Mouse (Mus musculus) cerebellum, postnatal 36 days (tissue): ENCODE data around the gene Uqcc3.
"Not testable (repeated sequence)": the region's sequence is repeated elsewhere in the genome, so short reads cannot be mapped to it uniquely, and the experiment has no call there.

ENCODE experiments used
- DNase-seq, 2 experiments: peaks; one replicate each; pipeline ENCODE4 v3.0.0; 2021 to 2022; ENCODE audit warnings: mixed read lengths in 2 of 2

The Uqcc3 gene

GRCm38 (mm10) chr19:8880311-8881033, at the start of gene Uqcc3:
Uqcc3 (minus strand) TSS chr19:8880923.
- DNase-seq: peak; percentile 87 to 89

GRCm38 (mm10) chr19:8930117-8930516, 49.4 kb upstream of the Uqcc3 start:
- no peak for DNase-seq

- peak; percentile 73 to 78 for DNase-seq
Measured at GRCm38 (mm10) chr19:8929224-8930088, 48.7 kb upstream of the Uqcc3 start, which contains the start of the genes Rom1 and Eml3. Rom1 (minus strand) TSS chr19:8929356. Eml3 (plus strand) TSS chr19:8929552.

GRCm38 (mm10) chr19:8928689-8929223, 48.0 kb upstream of the Uqcc3 start:
- no peak for DNase-seq

GRCm38 (mm10) chr19:8927891-8928525, 47.3 kb upstream of the Uqcc3 start:
- DNase-seq: no peak

- DNase-seq: no peak
Measured at GRCm38 (mm10) chr19:8926766-8927165, 46.0 kb upstream of the Uqcc3 start.

- DNase-seq: no peak
Measured at GRCm38 (mm10) chr19:8921741-8922140, 41.0 kb upstream of the Uqcc3 start.

GRCm38 (mm10) chr19:8920836-8921291, 40.1 kb upstream of the Uqcc3 start:
- peak in 1 of 2 experiments; percentile 25 for DNase-seq

- DNase-seq: peak; percentile 95 to 96
Measured at GRCm38 (mm10) chr19:8920073-8920736, 39.5 kb upstream of the Uqcc3 start, which contains the start of gene B3gat3. B3gat3 (plus strand) TSS chr19:8920374.

- no peak for DNase-seq
Measured at GRCm38 (mm10) chr19:8919684-8920072, 39.0 kb upstream of the Uqcc3 start.

GRCm38 (mm10) chr19:8919000-8919399, 38.3 kb upstream of the Uqcc3 start:
- DNase-seq: no peak

GRCm38 (mm10) chr19:8914212-8914611, 33.5 kb upstream of the Uqcc3 start:
- DNase-seq: no peak

- no peak for DNase-seq
Measured at GRCm38 (mm10) chr19:8911810-8912209, 31.1 kb upstream of the Uqcc3 start.

GRCm38 (mm10) chr19:8908531-8908930, 27.8 kb upstream of the Uqcc3 start:
- DNase-seq: no peak

- no peak for DNase-seq
Measured at GRCm38 (mm10) chr19:8903412-8903811, 22.7 kb upstream of the Uqcc3 start.

- DNase-seq: no peak
Measured at GRCm38 (mm10) chr19:8899079-8899478, 18.4 kb upstream of the Uqcc3 start.

GRCm38 (mm10) chr19:8898576-8898975, 17.9 kb upstream of the Uqcc3 start:
- no peak for DNase-seq

- peak; percentile 93 to 95 for DNase-seq
Measured at GRCm38 (mm10) chr19:8897865-8898495, 17.3 kb upstream of the Uqcc3 start, which contains the start of gene Ganab. Ganab (plus strand) TSS chr19:8898071.

- peak; percentile 34 to 36 for DNase-seq
Measured at GRCm38 (mm10) chr19:8897211-8897864, 16.6 kb upstream of the Uqcc3 start.

- not testable (repeated sequence) for DNase-seq
Measured at GRCm38 (mm10) chr19:8896231-8896630, 15.5 kb upstream of the Uqcc3 start.

- no peak for DNase-seq
Measured at GRCm38 (mm10) chr19:8895397-8895960, 14.8 kb upstream of the Uqcc3 start.
